Mouse (Mus musculus): Measurements from ENCODE around the gene Gm17304. TPM values are rescaled to one million over a fixed set of nuclear protein-coding genes. Genes with fewer than 3 reads are reported as not detected.

The Gm17304 gene
- polyA plus RNA-seq, 1 experiment, result not detected

- H3K4me1 ChIP-seq (ENCODE audit: control insufficient read depth, insufficient read depth, low read length), result no peaks in the 10 kb centered on the region
- 81% methylated on average over 7 of the region's 7 CpGs for WGBS
- no peak overlapping the region for H3K4me3 ChIP-seq (replicated peaks; ENCODE audit: control insufficient read depth, low read depth, low read length)
- no peak for TF ChIP-seq POLR2A (IDR thresholded peaks at IDR 0.05; ENCODE audit: borderline replicate concordance, control insufficient read depth, low read depth, low read length)
- TF ChIP-seq CTCF (IDR thresholded peaks at IDR 0.05; ENCODE audit: control insufficient read depth, insufficient read depth, low read length), result no peak
- H3K27ac ChIP-seq (ENCODE audit: control insufficient read depth, insufficient read depth, low read depth, low read length, poor library complexity), result no peak overlapping the region
These were observed 28.0 kb upstream of the Gm17304 start for GRCm38 (mm10) chr5:106580943-106581342.

- 88% methylated on average over 9 of the region's 9 CpGs for WGBS
- TF ChIP-seq POLR2A (IDR thresholded peaks at IDR 0.05; ENCODE audit: borderline replicate concordance, control insufficient read depth, low read depth, low read length) (no peak), CTCF (IDR thresholded peaks at IDR 0.05; ENCODE audit: control insufficient read depth, insufficient read depth, low read length) (no peak)
- Histone ChIP-seq H3K27ac (ENCODE audit: control insufficient read depth, insufficient read depth, low read depth, low read length, poor library complexity) (no peak overlapping the region), H3K4me1 (ENCODE audit: control insufficient read depth, insufficient read depth, low read length) (no peaks in the 10 kb centered on the region), H3K4me3 (replicated peaks; ENCODE audit: control insufficient read depth, low read depth, low read length) (no peak overlapping the region)
These were observed 19.9 kb upstream of the Gm17304 start for GRCm38 (mm10) chr5:106589006-106589405.

- Histone ChIP-seq H3K27ac (ENCODE audit: control insufficient read depth, insufficient read depth, low read depth, low read length, poor library complexity) (no peak overlapping the region), H3K4me3 (replicated peaks; ENCODE audit: control insufficient read depth, low read depth, low read length) (no peak overlapping the region), H3K4me1 (ENCODE audit: control insufficient read depth, insufficient read depth, low read length) (no peaks in the 10 kb centered on the region)
- 87% methylated on average over 11 of the region's 11 CpGs for WGBS
- TF ChIP-seq CTCF (IDR thresholded peaks at IDR 0.05; ENCODE audit: control insufficient read depth, insufficient read depth, low read length), result no peak
- TF ChIP-seq POLR2A (IDR thresholded peaks at IDR 0.05; ENCODE audit: borderline replicate concordance, control insufficient read depth, low read depth, low read length), result no peak
These were observed 19.2 kb upstream of the Gm17304 start for GRCm38 (mm10) chr5:106589670-106590069.

GRCm38 (mm10) chr5:106590686-106591085 is 18.2 kb upstream of the Gm17304 start:
- TF ChIP-seq POLR2A (IDR thresholded peaks at IDR 0.05; ENCODE audit: borderline replicate concordance, control insufficient read depth, low read depth, low read length) (no peak), CTCF (IDR thresholded peaks at IDR 0.05; ENCODE audit: control insufficient read depth, insufficient read depth, low read length) (no peak)
- no peak overlapping the region for H3K4me3 ChIP-seq (replicated peaks; ENCODE audit: control insufficient read depth, low read depth, low read length)
- 85% methylated on average over 5 of the region's 5 CpGs for WGBS
- no peak overlapping the region for H3K27ac ChIP-seq (ENCODE audit: control insufficient read depth, insufficient read depth, low read depth, low read length, poor library complexity)
- no peaks in the 10 kb centered on the region for H3K4me1 ChIP-seq (ENCODE audit: control insufficient read depth, insufficient read depth, low read length)

- TF ChIP-seq POLR2A (IDR thresholded peaks at IDR 0.05; ENCODE audit: borderline replicate concordance, control insufficient read depth, low read depth, low read length) (no peak), CTCF (IDR thresholded peaks at IDR 0.05; ENCODE audit: control insufficient read depth, insufficient read depth, low read length) (no peak)
- no peak overlapping the region for H3K27ac ChIP-seq (ENCODE audit: control insufficient read depth, insufficient read depth, low read depth, low read length, poor library complexity)
- no peaks in the 10 kb centered on the region for H3K4me1 ChIP-seq (ENCODE audit: control insufficient read depth, insufficient read depth, low read length)
- no peak overlapping the region for H3K4me3 ChIP-seq (replicated peaks; ENCODE audit: control insufficient read depth, low read depth, low read length)
These were observed 14.5 kb upstream of the Gm17304 start for GRCm38 (mm10) chr5:106594388-106594787.

- H3K4me3 ChIP-seq (replicated peaks; ENCODE audit: control insufficient read depth, low read depth, low read length), result no peak overlapping the region
- no peaks in the 10 kb centered on the region for H3K4me1 ChIP-seq (ENCODE audit: control insufficient read depth, insufficient read depth, low read length)
- WGBS, result 84% methylated on average over 2 of the region's 2 CpGs
- H3K27ac ChIP-seq (ENCODE audit: control insufficient read depth, insufficient read depth, low read depth, low read length, poor library complexity), result no peak overlapping the region
- TF ChIP-seq POLR2A (IDR thresholded peaks at IDR 0.05; ENCODE audit: borderline replicate concordance, control insufficient read depth, low read depth, low read length) (no peak), CTCF (IDR thresholded peaks at IDR 0.05; ENCODE audit: control insufficient read depth, insufficient read depth, low read length) (no peak)
These were observed 11.4 kb upstream of the Gm17304 start for GRCm38 (mm10) chr5:106597472-106597871.

GRCm38 (mm10) chr5:106599482-106599881 is 9.4 kb upstream of the Gm17304 start:
- no peaks in the 10 kb centered on the region for H3K4me1 ChIP-seq (ENCODE audit: control insufficient read depth, insufficient read depth, low read length)
- WGBS, result 86% methylated on average over 8 of the region's 8 CpGs
- H3K27ac ChIP-seq (ENCODE audit: control insufficient read depth, insufficient read depth, low read depth, low read length, poor library complexity), result no peak overlapping the region
- H3K4me3 ChIP-seq (replicated peaks; ENCODE audit: control insufficient read depth, low read depth, low read length), result no peak overlapping the region
- TF ChIP-seq CTCF (IDR thresholded peaks at IDR 0.05; ENCODE audit: control insufficient read depth, insufficient read depth, low read length) (no peak), POLR2A (IDR thresholded peaks at IDR 0.05; ENCODE audit: borderline replicate concordance, control insufficient read depth, low read depth, low read length) (no peak)

GRCm38 (mm10) chr5:106604381-106604780 is 4.5 kb upstream of the Gm17304 start:
- 85% methylated on average over 5 of the region's 5 CpGs for WGBS
- no peaks in the 10 kb centered on the region for H3K4me1 ChIP-seq (ENCODE audit: control insufficient read depth, insufficient read depth, low read length)
- no peak for TF ChIP-seq POLR2A (IDR thresholded peaks at IDR 0.05; ENCODE audit: borderline replicate concordance, control insufficient read depth, low read depth, low read length)
- TF ChIP-seq CTCF (IDR thresholded peaks at IDR 0.05; ENCODE audit: control insufficient read depth, insufficient read depth, low read length), result no peak

GRCm38 (mm10) chr5:106605096-106605495 is 3.8 kb upstream of the Gm17304 start:
- 88% methylated on average over 6 of the region's 6 CpGs for WGBS
- H3K4me3 ChIP-seq (replicated peaks; ENCODE audit: control insufficient read depth, low read depth, low read length), result no peak overlapping the region
- no peaks in the 10 kb centered on the region for H3K4me1 ChIP-seq (ENCODE audit: control insufficient read depth, insufficient read depth, low read length)
- no peak overlapping the region for H3K27ac ChIP-seq (ENCODE audit: control insufficient read depth, insufficient read depth, low read depth, low read length, poor library complexity)
- TF ChIP-seq CTCF (IDR thresholded peaks at IDR 0.05; ENCODE audit: control insufficient read depth, insufficient read depth, low read length) (no peak), POLR2A (IDR thresholded peaks at IDR 0.05; ENCODE audit: borderline replicate concordance, control insufficient read depth, low read depth, low read length) (no peak)

More at GRCm38 (mm10) chr5:106604381-106604780, 4.5 kb upstream of the Gm17304 start:
- Histone ChIP-seq H3K4me3 (replicated peaks; ENCODE audit: control insufficient read depth, low read depth, low read length) (no peak overlapping the region), H3K27ac (ENCODE audit: control insufficient read depth, insufficient read depth, low read depth, low read length, poor library complexity) (no peak overlapping the region)
